Mouse (Mus musculus) brain, embryonic 14.5 days (tissue): ENCODE results near the gene Vmn2r89.

Experiments
- CTCF ChIP-seq: fragments of 200-500 bp; IDR thresholded peaks from 2 replicates; pipeline ENCODE4 v1.5.1; 2012; ENCODE audit warnings: inconsistent platforms, mild to moderate bottlenecking, moderate library complexity, borderline replicate concordance; ENCODE audit not compliant: insufficient read depth, insufficient read length; ENCODE audit errors: extremely low read depth
- POLR2A ChIP-seq: fragments of 200-500 bp; IDR thresholded peaks from 2 replicates; pipeline ENCODE4 v1.6.1; 2012; ENCODE audit warnings: mild to moderate bottlenecking, inconsistent platforms, borderline replicate concordance; ENCODE audit not compliant: poor library complexity, insufficient read depth, insufficient read length, severe bottlenecking; ENCODE audit errors: extremely low read depth

DNA sequence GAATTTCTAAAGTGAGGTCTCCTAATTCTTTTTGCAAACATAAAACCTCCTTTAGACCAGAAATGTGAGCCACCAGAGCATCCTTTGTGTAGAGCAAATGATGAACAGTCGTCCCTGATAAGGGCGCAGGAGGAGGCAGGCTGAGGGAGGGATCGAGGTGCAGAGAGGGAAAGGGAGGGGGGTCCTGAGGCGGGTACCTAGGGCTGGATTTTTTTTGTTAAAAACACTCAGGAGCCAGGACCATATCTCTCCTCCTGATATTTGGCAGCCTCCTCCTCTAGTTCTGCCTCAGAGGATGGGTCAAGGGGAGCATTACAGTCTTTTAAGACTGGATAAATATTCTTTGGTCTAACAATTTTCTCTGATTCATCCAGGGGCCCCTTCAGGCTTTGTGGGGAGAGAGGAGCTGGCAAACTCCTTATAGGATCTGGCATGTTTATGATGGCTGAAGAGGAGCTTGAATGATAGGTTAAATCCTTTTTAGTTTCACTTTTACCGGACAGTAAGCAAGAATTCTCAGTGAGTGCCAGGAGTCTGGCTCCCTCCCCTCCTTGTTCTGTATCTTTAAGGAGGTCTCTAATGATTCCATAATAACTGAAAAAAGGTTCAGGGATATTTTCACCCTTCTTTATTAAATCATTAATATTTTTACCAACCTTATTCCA is 30.5 kb downstream of the Vmn2r89 start:
- TF ChIP-seq CTCF: no peak
- TF ChIP-seq POLR2A: no peak
